Mouse (Mus musculus): ENCODE data around the gene Rftn2. TPM values are rescaled to one million over a fixed set of nuclear protein-coding genes. Genes with fewer than 3 reads are reported as not detected.

Rftn2 gene
- polyA plus RNA-seq, 1 experiment from 2014 or later: 10.8 TPM

DNA sequence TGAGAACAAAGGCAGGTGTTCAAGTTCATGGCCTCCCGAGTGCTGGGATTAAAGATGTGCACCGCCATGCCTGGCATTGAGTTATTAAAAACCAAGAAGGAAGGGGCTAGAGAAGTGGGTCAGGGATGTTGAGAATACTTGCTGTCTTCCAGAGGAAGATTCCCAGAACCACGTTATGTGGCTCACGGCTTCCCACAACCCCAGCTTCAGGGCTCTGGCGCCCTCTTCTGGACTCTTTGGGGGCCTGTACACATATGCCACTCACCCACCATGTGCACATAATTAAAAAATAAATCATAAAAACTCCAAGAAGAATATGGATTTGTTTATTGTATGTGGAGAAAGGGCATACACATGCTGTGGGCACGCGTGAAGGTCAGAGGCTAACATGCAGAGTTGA is 64.7 kb downstream of the Rftn2 start:
- no peak for ATAC-seq (ENCODE audit: low FRiP score)
- H3K9me3 ChIP-seq: no peaks in the 10 kb centered on the region
- no peak overlapping the region for H3K4me3 ChIP-seq (replicated peaks)
- no peak overlapping the region for H3K4me2 ChIP-seq
- no peak overlapping the region for H3K27ac ChIP-seq
- no peaks in the 10 kb centered on the region for H3K27me3 ChIP-seq
- no peak overlapping the region for H3K9ac ChIP-seq
- 69% methylated on average over 7 of the region's 7 CpGs for WGBS
- H3K4me1 ChIP-seq: no peaks in the 10 kb centered on the region
- peaks cover 13% of the 10 kb centered on the region for H3K36me3 ChIP-seq (replicated peaks)

DNA sequence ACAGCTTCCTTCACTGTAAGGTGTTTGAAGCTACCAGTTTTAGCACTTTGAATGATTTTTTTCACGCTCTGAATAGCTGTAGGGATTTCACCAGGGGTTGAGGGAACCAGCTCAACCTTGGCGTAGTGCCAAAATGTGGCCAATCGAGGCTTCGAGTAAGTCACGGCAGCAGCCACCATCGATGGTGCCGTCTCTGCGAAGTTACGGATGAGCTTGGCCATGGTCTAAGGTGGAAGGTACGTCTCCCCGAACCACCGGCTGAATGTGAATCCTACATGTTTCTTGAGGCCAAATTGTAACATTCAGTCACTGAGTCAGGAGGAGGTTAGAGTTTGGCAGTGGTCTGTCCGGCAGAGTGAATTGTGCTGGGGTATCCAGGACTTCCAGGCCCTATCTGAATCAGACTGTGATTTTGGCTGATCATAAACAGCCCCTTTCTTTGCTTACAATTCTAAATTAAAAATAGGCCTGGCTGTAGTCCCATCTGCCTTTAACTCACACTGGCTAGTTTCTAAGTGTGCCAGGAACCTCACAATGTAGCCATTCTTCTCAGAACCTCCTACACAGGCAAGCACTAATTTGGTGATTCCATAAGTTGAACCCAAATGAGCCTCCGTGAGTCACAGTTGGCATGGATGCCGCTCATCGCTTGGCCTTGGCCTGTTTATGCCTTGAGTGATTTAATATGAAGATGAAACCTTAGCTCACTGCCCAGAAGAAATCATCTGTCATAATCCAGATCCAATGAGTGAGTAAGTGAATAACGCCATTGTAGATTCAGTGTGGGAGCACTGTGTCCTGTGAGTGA is 65.5 kb downstream of the Rftn2 start:
- peaks cover 21% of the 10 kb centered on the region for H3K36me3 ChIP-seq (replicated peaks)
- no peak overlapping the region for H3K9ac ChIP-seq
- no peak overlapping the region for H3K27ac ChIP-seq
- H3K4me1 ChIP-seq: no peaks in the 10 kb centered on the region
- H3K4me3 ChIP-seq (replicated peaks): no peak overlapping the region
- H3K27me3 ChIP-seq: no peaks in the 10 kb centered on the region
- no peak overlapping the region for H3K4me2 ChIP-seq
- 95% methylated on average over 17 of the region's 17 CpGs for WGBS
- ATAC-seq (ENCODE audit: low FRiP score): no peak
- H3K9me3 ChIP-seq: no peaks in the 10 kb centered on the region

DNA sequence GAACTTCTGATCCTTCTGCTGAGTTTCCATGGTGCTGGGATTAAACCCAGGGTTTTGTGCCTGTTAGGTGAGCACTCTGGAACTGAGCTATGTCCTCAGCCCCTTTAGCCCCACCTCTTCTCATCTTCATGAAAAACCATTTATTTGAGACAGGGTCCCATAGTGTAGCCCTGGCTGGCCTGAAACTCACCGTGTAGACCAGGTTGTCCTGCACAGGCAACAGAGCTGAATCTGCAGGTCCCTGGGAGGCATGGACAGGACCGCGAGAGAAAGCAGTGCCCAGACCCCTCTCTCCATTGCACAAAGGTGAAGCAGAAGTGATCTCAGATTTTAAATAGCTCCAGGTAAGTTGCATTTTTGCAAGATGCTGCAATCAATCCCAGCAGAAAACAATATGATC is 66.4 kb downstream of the Rftn2 start:
- Histone ChIP-seq H3K9me3 (no peaks in the 10 kb centered on the region), H3K27ac (no peak overlapping the region), H3K4me2 (no peak overlapping the region), H3K36me3 (replicated peaks) (peaks cover 29% of the 10 kb centered on the region), H3K27me3 (no peaks in the 10 kb centered on the region), H3K4me3 (replicated peaks) (no peak overlapping the region), H3K9ac (no peak overlapping the region), H3K4me1 (no peaks in the 10 kb centered on the region)
- 96% methylated on average over 3 of the region's 3 CpGs for WGBS
- no peak for ATAC-seq (ENCODE audit: low FRiP score)

DNA sequence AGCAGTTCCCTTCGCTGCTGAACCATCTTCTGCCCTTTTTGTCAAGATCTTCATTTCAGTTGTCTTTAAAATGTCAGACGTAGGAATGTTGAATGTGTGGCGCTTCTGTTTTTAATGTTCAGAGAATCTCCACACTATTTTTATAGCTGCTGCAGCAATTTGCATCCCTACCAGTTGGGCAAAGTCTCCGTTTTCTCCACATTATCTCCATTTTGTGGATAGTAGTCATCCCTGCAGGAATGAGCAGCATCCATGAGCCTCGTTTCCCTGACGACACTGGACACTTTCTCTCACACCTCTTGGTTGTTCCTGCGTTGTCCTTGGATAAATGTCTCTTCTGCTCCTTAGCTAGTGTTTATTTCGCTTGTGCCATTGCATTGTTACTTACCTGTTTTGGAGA is 67.8 kb downstream of the Rftn2 start:
- no peaks in the 10 kb centered on the region for H3K4me1 ChIP-seq
- no peak overlapping the region for H3K9ac ChIP-seq
- H3K4me3 ChIP-seq (replicated peaks): no peak overlapping the region
- WGBS: 94% methylated on average over 8 of the region's 8 CpGs
- no peak overlapping the region for H3K27ac ChIP-seq
- no peaks in the 10 kb centered on the region for H3K27me3 ChIP-seq
- H3K36me3 ChIP-seq (replicated peaks): peaks cover 29% of the 10 kb centered on the region
- H3K9me3 ChIP-seq: no peaks in the 10 kb centered on the region
- ATAC-seq (ENCODE audit: low FRiP score): no peak
- no peak overlapping the region for H3K4me2 ChIP-seq

DNA sequence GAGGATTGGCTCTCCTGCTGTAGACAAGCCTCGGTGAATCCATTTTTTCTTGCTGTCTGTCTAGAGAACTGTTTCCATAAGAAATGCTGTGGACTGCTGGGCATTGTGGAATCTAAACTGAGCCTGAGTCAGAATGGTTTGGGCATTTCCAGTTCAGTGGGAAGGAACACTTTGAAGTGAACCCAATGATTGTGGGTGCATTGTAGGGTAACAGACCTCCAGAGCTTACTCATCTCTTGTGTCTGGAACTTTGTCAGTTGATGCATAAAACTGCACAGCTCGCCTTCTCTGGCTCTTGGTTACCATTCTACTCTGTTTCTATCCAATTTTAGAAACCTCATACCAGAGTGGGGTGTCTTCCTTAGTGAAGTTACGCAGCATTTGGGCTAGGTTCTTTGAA is 68.4 kb downstream of the Rftn2 start:
- WGBS: 90% methylated on average over 3 of the region's 3 CpGs
- no peaks in the 10 kb centered on the region for H3K27me3 ChIP-seq
- no peak overlapping the region for H3K27ac ChIP-seq
- no peak overlapping the region for H3K9ac ChIP-seq
- no peaks in the 10 kb centered on the region for H3K4me1 ChIP-seq
- H3K36me3 ChIP-seq (replicated peaks): peaks cover 31% of the 10 kb centered on the region
- no peak overlapping the region for H3K4me3 ChIP-seq (replicated peaks)
- no peak for ATAC-seq (ENCODE audit: low FRiP score)
- H3K4me2 ChIP-seq: no peak overlapping the region
- H3K9me3 ChIP-seq: no peaks in the 10 kb centered on the region

DNA sequence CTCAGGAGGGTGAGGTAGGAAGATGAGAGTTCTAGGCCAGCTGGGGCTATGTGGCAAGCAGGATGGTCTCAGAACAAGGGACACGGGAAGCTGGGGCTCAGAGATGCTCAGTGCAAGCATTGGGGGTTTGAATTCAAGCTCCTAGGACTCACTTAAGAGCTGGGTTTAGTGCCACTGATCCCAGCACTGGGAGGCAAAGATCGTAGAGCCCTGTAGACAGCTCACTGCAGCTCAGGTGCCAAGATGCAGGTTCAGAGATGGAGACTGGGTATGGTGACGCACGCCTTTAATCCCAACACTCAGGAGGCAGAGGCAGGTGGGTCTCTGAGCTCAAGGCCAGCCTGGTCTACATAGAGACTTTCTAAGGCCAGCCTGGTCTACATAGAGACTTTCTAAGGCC is 69.3 kb downstream of the Rftn2 start:
- no peaks in the 10 kb centered on the region for H3K27me3 ChIP-seq

DNA sequence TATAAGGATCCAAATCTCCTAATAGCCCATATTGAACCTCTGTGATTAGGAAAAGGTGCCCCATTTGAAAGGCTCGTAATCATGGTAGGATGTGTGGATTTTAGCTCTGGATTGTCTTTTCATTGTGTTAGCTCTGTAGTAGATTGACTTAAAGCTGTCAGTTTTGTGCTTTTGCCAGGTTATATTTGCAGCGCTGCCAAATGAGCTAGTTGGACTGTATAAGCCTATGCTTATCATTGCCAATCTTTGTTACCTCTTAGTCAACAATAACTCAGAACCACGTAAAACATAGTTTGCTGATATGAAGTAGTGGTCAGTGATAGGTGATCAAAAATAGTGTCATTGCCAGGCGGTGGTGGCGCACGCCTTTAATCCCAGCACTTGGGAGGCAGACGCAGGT is 81.0 kb downstream of the Rftn2 start:
- Histone ChIP-seq H3K4me3 (replicated peaks) (no peak overlapping the region), H3K9ac (no peak overlapping the region), H3K4me2 (no peak overlapping the region), H3K9me3 (no peaks in the 10 kb centered on the region), H3K36me3 (replicated peaks) (peaks cover 43% of the 10 kb centered on the region), H3K4me1 (no peaks in the 10 kb centered on the region), H3K27me3 (no peaks in the 10 kb centered on the region), H3K27ac (no peak overlapping the region)
- no peak for ATAC-seq (ENCODE audit: low FRiP score)
- 95% methylated on average over 7 of the region's 7 CpGs for WGBS

More for the DNA sequence above, 69.3 kb downstream of the Rftn2 start:
- peaks cover 33% of the 10 kb centered on the region for H3K36me3 ChIP-seq (replicated peaks)
- no peak for ATAC-seq (ENCODE audit: low FRiP score)
- H3K4me2 ChIP-seq: no peak overlapping the region
- no peak overlapping the region for H3K27ac ChIP-seq
- H3K9me3 ChIP-seq: no peaks in the 10 kb centered on the region
- 95% methylated on average over 4 of the region's 4 CpGs for WGBS
- no peaks in the 10 kb centered on the region for H3K4me1 ChIP-seq
- H3K9ac ChIP-seq: no peak overlapping the region
- no peak overlapping the region for H3K4me3 ChIP-seq (replicated peaks)

DNA sequence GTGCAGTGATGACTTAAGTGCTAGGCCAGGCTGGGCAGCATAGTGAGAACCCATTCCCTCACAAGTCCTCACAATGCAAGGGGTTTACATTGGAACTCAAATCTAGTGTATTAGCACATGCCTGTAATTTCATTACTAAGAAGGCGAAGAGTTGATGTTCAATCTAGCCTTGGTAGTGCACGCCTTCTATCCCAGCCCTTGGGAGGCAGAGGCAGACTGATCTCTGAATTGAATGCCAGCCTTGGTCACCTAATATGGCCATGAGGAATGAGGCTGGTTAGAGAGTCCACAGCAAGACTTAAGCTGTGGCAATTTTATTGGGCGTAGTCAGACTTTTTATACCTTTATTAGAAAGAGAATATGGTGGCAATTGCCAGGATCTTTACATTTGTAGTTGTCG is 82.2 kb downstream of the Rftn2 start:
- 95% methylated on average over 4 of the region's 4 CpGs for WGBS
- H3K36me3 ChIP-seq (replicated peaks): peaks cover 40% of the 10 kb centered on the region

DNA sequence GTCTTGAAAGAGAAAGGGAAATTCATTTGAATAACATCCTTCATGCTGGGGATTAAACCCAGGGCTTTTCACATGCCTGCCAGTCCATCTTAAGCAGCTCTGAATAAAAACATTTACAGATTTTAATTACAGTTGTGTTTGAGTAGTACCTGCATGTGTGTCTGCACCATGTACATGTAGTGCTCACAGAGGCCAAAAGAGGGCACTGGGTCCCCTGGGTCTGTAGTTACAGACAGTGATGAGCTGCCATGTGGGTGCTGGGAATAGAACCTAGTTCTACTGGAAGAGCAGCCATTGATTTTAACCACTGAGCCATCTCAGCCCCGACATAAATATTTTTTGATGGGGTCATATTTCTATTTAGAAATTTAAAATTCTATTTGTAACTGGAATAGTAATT is 90.7 kb downstream of the Rftn2 start:
- H3K36me3 ChIP-seq (replicated peaks): peaks cover 22% of the 10 kb centered on the region; the same call in 1 of the 2 replicates
- WGBS: 92% methylated on average over 1 of the region's 1 CpGs

More for the DNA sequence above, 82.2 kb downstream of the Rftn2 start:
- Histone ChIP-seq H3K9me3 (no peaks in the 10 kb centered on the region), H3K4me3 (replicated peaks) (no peak overlapping the region), H3K4me1 (no peaks in the 10 kb centered on the region), H3K4me2 (no peak overlapping the region), H3K27ac (no peak overlapping the region), H3K9ac (no peak overlapping the region), H3K27me3 (no peaks in the 10 kb centered on the region)
- no peak for ATAC-seq (ENCODE audit: low FRiP score)

DNA sequence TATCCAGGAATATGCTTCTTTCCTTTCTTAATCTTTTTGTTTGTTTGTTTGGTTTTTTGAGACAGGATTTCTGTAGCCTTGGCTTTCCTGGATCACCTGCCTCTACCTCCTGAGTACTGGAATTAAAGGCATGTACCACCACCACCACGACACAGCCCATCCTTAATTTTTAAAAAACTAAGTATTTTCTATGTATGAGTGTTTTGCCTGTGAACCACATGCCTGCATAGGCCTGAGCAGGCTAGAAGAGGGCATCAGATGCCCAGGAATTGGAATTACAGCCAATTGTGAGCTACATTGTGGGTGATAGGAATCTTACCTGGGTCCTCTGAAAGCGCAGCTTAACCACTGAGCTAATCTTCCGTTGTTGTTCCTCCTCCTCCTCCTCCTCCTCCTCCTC is 92.3 kb downstream of the Rftn2 start:
- no peak for ATAC-seq (ENCODE audit: low FRiP score)
- Histone ChIP-seq H3K27ac (no peak overlapping the region), H3K9me3 (no peaks in the 10 kb centered on the region), H3K4me1 (peaks cover 20% of the 10 kb centered on the region), H3K4me2 (no peak overlapping the region), H3K36me3 (replicated peaks) (peaks cover 12% of the 10 kb centered on the region; the same call in 1 of the 2 replicates), H3K4me3 (replicated peaks) (no peak overlapping the region), H3K9ac (no peak overlapping the region), H3K27me3 (no peaks in the 10 kb centered on the region)
- 85% methylated on average over 3 of the region's 3 CpGs for WGBS

More for the DNA sequence above, 90.7 kb downstream of the Rftn2 start:
- H3K4me3 ChIP-seq (replicated peaks): no peak overlapping the region
- peaks cover 17% of the 10 kb centered on the region for H3K4me1 ChIP-seq
- ATAC-seq (ENCODE audit: low FRiP score): no peak
- no peak overlapping the region for H3K4me2 ChIP-seq
- H3K27ac ChIP-seq: no peak overlapping the region
- no peaks in the 10 kb centered on the region for H3K9me3 ChIP-seq
- H3K27me3 ChIP-seq: no peaks in the 10 kb centered on the region
- no peak overlapping the region for H3K9ac ChIP-seq

DNA sequence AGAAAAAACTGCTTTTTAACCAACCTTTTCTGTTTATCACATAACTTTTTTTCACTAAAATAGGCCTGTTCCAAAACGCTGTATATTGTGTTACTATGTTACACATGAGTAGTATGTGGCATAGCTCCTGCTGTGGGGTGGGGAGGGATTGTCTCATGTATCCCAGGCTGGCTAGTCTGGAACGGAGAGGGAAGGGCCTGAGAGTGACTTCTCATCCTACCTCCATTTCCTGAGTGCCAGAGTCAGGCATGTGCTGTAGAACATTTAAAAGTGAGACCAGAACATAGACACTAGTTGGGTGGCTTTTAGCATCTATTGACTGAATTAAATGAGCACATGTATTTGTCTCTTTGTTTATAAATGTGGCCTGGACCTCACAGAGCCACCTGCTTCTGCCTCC is 93.4 kb downstream of the Rftn2 start:
- Histone ChIP-seq H3K9ac (no peak overlapping the region), H3K4me1 (peaks cover 20% of the 10 kb centered on the region), H3K27me3 (no peaks in the 10 kb centered on the region), H3K4me3 (replicated peaks) (no peak overlapping the region), H3K9me3 (no peaks in the 10 kb centered on the region), H3K27ac (no peak overlapping the region), H3K36me3 (replicated peaks) (peaks cover 8% of the 10 kb centered on the region; the same call in 1 of the 2 replicates), H3K4me2 (no peak overlapping the region; the same call in 1 of the 2 replicates)
- 79% methylated on average over 2 of the region's 2 CpGs for WGBS
- no peak for ATAC-seq (ENCODE audit: low FRiP score)

DNA sequence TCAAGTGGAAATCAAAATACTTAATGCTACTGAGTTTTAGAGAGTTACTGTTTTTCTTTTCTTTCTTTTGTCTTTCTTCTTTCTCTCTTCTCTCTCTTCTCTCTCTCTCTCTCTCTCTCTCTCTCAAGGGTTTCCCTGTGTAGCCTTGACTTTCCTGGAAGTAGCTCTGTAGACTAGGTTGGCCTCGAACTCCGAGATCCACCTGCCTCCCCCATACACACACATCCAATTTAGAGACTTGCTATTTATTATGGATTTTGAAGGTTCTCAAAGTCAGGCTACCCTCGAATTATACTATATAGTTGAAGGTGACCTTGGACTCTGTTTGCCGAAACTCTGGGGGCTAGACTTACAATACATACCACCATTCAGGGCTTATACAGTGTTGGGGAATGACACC is 94.3 kb downstream of the Rftn2 start:
- Histone ChIP-seq H3K27ac (no peak overlapping the region), H3K4me3 (replicated peaks) (peak overlapping the region; percentile 89), H3K4me1 (peaks cover 20% of the 10 kb centered on the region), H3K4me2 (peak overlapping the region; percentile 71), H3K9ac (peak overlapping the region; percentile 97), H3K36me3 (replicated peaks) (0 out of 2 replicates have a peak, but pooled peaks cover 4% of the 10 kb centered on the region), H3K27me3 (no peaks in the 10 kb centered on the region), H3K9me3 (no peaks in the 10 kb centered on the region)
- no peak for ATAC-seq (ENCODE audit: low FRiP score)
- WGBS: 79% methylated on average over 4 of the region's 4 CpGs

DNA sequence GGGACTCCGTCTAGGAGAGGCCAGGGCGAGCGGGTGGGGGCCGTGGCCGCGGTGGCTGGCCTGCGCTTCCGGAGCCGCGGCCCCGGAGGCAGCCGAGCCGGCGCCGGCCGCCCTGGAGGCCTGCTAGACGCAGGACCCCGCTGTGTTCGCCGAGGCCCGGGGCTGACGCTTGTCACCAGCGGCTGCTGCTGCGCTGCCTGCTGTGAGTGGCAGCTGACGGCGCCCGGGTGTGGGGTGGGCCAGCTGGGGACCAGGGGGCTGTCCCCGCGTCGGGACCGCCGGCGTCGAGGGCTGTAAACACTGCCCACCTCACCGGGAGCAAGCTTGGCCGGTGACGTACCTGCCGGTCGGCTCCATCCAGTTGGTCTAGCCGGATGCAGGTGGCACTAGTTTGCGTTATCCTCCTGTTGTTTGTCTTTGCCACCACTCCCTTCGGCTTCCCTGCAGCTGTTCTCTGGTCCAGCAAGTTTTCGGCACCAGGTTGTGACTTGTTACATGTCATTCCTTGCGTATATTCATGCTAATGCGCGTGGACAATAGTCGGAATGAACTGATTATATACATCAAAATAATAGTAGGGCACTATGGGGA is 95.1 kb downstream of the Rftn2 start:
- Histone ChIP-seq H3K36me3 (replicated peaks) (0 out of 2 replicates have a peak, but pooled peaks cover 4% of the 10 kb centered on the region), H3K9ac (peak overlapping the region; percentile 97), H3K9me3 (no peaks in the 10 kb centered on the region), H3K27ac (peak overlapping the region; percentile 98), H3K4me1 (peaks cover 20% of the 10 kb centered on the region), H3K4me2 (peak overlapping the region; percentile 71), H3K27me3 (no peaks in the 10 kb centered on the region), H3K4me3 (replicated peaks) (peak overlapping the region; percentile 89)
- peak; percentile 89 for ATAC-seq (ENCODE audit: low FRiP score)
- WGBS: under 1% methylated on average over 43 of the region's 47 CpGs
